Mouse (Mus musculus) lung, postnatal 10 days (tissue): Measurements from ENCODE around the gene Ccng1.

Experiments
- DNase-seq: peaks from one replicate; pipeline ENCODE4 v3.0.0; 2021

Gene Ccng1

DNA sequence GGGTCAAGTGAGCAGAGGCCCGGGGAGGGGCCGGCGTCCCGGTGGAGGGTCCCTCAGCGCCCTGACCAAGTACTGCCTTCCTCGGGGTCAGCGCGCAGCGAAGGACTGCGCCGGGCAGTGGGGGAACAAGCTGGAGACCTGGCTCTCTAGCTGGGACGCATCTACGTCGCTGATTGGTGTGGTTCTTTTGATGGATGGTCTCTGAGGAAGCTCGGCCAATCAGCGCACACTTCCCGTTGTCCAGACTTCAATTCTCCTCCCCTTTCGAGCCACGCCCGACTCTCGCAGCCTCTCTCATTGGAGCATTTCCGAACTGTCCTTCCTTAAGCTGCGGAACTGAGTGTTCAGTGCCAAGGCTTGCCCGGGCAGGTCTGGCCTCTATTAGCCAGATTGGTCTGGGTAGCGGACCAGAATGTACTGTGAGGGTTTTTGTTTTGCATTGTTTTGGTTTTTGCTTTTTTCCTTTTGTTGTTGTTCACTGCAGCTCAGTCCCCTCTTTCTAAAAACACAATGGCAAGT, at the start of gene Ccng1:
Gene Ccng1 (minus strand): TSS at position 203 of the 519 bp plus-strand sequence.
- DNase-seq: peak; percentile 97

DNA sequence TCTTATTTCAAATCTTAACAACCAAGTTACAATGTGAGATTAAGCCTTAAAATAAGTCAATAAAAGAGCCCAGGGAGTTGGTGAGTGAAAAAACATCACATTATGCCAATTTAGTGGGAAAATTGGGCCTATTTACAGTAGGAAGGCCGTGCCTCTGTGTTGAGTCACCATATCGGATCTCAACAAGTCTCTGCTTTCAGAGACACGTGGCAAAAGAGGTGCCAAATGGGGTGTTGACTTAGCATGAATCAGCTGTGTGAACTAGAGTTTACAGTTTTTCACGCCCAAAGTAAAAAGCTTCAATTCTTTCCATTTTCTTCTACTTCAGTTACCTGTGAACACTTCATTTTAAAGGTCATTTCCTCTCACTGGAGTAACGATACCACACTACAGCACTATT, 35.2 kb upstream of the Ccng1 start:
- DNase-seq: no peak

DNA sequence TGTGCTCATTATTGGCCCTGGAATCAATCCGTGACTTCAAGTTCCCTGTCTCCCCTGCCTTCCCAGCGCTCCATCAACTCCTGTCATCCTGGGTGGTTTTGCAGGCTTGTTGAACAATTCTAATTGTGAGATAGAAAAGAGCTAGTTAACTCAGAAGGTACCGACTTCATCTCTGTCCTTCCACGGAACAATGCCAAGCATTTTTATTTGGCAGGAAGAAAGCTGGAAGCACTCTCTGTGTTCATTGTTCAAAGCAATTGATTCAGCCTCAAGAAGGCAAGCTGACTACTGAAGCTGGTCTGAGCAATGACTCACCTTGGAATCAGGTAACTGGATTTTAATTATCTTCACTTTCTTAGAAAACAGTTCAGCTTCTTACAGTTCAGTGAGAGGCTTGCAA, 34.6 kb upstream of the Ccng1 start:
- DNase-seq: no peak

DNA sequence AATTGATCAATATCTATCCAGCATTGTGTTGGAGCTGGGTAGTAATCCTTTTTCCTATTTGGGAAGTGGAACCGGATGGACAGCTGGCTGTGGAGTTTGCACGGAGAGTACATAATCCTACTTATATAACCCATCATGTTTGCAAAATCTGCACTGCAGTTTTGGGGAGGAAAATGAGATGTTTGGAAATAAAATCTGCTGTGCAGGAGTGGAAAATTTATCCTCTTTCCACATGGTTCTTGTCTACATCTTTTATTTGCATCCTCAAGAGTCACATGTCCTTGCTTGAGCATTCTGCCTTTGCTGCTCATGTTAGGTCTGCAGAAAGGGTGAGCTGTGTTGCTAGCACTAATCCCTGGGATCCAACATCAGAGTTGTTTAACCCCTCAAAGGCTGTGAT, 31.8 kb upstream of the Ccng1 start:
- DNase-seq: no peak

DNA sequence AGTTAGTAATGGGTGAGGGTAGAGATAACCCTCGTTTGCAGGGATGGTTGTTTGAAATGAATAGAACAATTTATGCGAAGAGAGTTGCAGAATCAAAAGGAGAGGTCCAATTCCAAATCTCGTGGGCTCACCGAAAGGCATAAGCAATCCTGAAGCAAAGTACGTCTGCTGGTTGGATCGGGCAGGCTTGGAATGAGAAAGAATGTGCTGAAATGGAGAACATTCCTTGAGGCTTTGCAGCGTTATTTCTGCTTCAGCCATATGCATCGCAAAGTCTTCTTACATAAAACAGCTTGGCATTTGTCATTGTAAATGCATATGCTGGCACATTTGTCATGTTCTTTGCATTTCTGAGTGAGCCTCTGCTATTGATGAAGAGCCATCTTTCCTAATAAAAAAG, 29.2 kb upstream of the Ccng1 start:
- DNase-seq: no peak

DNA sequence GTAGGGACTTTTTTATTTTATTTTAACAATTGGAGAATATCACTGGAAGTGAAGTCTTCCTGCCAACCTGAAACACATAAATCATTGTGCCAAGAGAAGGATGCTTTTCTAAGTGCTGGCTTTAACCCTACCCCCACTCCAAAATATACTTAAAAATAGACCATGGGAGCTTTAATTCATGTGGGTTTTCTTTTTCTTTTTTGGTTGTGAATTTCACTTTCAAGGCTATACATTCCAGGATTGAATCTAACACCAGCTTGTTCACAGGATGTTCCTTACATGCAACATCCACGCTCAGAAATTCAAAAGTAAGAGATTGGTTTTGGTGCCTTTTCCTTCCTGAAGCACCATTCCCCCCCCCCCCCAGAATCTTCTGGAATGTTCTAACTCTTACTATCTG, 28.2 kb upstream of the Ccng1 start:
- no peak for DNase-seq

DNA sequence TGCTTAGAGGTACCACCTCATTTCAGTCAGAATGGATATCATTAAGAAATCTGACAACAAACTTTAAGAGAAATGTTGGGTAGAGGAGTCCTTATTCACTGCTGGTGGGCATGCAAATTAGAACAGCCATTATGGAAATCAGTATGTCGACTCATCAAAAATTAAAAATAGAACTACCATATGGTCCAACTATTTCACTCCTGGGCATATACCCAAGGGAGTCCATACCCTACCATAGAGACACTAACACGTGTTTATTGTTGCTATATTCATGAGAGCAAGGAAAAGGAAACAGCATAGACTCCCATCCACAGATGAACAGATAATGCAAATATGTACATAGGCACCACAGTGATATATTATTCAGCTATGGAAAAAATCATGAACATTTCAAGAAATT, 26.7 kb upstream of the Ccng1 start:
- no peak for DNase-seq

DNA sequence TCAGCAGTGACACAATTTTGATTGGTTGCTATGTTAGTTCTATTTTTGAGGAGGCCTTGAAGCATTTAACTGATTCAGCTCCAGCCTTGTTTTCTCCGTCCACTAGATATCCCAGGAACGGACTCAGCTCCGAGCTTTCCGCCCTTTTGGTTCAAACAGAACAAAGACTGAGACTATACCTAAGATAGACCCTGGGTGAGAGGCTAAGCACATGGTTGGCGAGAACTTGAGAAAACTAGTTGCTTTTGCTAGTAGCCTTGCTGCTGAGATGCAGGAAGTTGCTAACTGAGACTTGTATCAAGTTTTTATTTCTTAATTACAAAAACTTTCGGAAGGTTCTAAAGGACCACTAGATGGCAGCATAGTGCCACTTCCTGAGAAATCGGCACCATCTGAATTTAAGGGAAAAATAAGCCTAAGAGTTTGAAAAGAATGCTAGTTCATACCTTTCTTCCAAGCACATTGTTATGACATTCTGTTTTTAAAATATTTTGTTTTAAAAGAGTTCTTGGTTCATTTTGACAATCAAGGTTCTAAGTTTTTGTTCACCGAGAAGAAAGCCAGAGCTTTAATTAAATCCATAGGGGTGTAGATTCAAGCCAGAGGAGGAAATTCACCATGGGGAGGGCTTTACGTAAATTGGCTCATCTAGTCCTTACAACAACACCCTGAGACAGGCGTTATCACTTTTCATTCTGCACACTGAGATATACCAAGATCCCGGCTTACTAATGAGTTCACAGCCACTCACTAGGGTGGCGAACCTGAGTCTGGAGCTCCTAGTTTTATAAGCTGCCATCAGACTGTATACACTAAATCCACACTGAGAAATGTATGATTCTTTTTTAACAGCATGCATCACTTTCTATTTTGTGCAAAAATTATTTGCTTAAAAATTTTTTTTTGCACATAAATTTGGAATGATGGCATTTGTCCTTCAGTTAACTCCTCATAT, 20.5 kb upstream of the Ccng1 start:
- peak; percentile 16 for DNase-seq

DNA sequence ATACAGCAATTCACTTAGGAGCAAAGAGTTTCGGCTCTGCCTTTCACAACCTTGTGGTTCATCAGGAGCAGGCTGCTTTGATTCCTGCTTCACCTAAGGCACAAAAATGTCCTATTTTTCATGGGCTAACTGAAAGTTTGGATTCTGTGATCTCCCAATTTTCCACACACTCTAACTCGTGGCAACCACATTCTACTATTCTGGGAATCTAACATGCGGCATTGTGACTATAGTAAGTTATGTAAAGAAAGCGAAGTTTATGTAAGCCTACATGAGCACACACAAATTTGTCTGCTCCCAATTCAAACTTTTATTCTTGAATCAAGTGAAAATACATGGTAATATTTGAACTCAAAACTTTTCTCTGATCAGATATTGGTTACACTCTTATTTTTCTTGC, 9.6 kb upstream of the Ccng1 start:
- DNase-seq: no peak

DNA sequence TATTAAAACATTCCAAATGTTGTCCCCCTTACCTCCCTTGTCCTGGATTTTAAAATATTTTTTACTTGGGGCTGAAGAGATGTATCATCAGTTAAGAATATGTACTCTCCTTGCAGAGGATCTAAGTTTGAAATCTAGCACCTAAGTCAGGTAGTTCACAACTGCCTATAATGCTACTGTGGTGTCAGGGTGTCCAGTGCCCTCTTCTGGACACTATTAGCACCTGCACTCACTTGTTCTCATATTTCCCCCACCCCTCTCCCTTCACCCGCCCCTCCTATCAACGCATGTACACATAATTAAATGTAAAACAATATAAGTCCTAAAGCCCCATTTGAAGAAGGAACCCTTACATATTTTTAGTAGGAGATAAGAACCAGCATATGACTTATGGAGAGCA, 8.3 kb upstream of the Ccng1 start:
- DNase-seq: no peak

DNA sequence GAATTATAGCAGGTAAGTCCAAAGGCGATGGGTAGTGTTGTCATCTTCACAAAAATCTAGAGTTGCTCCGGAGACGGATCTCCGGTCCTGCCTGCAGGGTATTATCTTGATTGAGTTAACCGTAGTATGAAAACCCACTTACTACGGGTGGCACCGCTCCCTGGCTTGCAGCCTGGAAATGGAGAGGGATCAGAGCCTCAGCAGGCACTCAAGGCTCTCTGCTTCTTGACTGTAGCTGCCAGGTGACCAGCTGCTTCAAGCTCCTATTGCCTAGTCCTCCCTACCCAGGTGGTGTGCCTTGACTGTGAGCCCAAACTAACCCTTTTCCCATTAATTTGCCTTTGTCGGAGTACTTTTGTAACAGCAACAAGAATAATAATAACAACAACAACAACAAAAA, 4.8 kb upstream of the Ccng1 start:
- DNase-seq: no peak

DNA sequence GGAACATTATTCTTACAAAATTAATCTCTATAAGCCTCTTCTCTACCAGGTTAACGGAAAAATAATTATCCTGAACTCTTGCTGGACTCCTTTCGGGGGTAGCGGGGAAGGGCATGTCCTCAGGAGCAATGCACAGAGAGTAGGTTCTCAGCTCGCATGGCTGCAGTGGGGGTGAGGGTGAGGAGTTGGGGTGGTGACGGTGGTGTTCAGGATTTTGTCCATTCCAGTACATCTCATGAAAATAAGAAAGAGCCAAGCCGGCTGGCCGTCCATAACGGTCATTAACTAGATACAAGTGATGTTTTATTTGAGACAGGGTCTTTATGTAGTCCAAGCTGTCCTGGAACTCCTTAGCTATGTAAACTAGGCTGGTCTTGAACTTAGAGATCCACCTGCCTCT, 857 bp upstream of the Ccng1 start:
- DNase-seq: no peak

DNA sequence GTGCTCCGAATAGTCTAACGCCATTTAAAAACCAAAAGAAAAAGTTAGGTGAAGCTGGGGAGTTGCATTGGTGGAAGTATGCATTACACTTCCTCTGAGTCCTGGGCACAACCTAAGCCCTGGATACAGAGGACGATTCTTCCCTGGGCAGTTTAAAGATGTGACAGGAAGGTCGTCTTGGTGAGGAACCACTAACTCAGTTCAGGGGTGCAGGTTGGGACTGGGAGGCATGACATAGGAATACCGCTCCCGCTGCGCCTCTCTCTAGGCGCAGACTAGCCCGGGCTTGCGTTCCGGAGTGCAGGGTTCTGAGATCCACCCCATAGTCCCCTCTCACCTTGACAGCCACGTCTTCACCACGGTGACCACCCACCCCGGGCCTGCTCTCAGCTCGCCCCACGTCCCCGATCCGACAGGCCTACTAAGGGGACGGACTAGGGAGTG, 425 bp downstream of the Ccng1 start:
- no peak for DNase-seq

DNA sequence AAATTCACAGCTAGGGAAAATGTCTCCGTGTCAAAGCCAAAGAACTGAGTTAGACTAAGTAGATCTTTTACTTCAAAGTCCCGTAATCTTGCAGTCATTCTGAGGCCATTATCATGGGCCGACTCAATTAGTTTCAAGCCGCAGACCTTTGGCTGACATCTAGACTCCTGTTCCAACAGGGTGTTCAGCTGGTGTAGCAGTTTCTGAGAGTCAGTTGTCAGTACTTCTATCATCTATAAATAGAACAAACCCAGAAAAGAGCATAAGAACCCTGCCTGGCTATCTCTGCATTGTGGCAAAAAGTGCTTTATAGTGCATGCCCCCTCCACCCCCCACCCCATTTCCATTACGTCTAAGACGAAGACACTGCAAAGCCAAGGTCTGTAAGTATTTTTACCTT, 1.3 kb downstream of the Ccng1 start:
- no peak for DNase-seq

DNA sequence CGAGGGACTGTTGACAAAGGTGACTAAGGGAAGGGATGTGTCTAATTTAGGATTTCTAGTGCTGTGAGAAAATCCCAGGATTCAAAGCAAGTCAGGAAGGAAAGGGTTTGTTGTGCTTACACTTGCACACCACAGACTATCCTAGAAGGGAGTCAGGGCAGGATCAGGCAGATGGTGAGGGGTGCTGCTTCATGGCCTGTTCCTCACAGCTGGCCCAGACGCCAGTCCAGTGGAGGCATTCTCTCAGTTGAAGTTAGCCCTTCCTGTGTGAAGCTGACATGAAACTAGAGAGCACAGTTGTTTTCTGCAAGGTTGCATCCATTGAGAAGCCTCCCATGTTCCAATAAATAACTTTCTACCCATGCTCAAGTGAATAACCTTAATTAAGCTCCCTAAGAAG, 7.4 kb downstream of the Ccng1 start:
- no peak for DNase-seq

DNA sequence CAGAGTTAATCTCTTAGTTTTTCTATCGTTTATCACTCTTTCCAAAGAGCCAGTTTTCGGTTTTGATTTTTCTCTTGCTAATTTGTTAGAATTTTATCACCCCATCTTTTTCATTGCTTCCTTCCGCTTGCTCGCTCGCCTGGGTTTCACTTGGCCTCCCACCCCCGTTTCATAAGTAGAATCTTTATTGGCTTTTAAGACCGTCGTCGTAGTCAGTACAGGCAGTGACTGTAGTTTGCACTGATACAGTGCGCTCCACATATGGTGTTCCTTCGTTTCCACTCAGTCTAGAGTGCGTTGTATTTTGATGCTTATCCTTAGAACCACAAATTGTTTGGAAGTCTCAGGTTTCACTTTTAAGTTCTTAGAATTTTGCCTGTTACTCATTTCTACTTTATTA, 8.8 kb downstream of the Ccng1 start:
- no peak for DNase-seq

DNA sequence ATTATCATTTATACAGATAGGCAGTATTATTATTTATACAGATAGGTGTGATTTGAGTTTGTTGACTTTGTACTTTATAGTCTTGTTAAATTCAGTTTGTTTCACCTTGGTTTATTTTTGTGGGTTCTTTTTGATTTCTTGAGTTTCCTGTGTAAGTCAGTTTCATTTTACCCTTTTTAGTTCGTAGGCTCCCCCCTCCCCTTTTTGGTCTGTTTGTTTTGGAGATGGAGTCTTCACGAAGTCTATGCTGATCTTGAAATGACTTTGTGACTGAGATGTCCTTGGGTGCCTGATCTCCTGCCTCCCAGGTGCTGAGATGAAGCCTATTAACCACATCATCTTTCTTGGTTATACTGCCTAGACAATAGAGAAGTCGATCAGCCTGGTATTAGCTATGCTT, 10.8 kb downstream of the Ccng1 start:
- DNase-seq: no peak

DNA sequence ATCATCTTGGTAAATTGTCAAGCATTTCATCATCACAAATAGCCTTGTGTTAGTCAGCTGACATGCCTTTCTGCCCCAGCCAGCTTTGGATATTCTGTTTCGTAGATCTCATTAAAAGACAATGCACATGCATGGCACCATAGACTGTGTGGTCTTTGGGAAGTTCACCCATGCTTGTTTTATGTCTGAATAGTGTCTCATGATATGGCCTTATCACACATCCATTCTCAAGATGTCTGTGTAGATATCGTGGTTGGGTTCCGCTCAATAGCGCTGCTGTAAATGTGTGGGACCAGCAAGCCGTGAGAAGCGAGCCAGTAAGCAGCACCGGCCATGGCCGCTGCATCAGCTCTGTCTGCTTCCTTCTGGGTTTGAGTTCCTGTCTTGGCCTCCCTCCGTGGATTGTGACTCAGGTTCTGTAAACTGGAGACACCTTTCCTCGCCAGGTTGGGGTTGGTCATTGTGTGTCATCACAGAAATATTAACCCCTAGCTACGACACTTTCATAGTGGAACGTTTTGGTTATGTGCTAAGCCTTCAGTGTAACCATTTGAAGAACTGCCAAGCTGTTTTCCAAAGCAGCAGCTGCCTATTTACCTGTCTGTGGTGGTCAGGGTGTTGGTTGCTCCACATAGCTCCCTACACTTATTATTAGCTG, 13.4 kb downstream of the Ccng1 start:
- DNase-seq: no peak

DNA sequence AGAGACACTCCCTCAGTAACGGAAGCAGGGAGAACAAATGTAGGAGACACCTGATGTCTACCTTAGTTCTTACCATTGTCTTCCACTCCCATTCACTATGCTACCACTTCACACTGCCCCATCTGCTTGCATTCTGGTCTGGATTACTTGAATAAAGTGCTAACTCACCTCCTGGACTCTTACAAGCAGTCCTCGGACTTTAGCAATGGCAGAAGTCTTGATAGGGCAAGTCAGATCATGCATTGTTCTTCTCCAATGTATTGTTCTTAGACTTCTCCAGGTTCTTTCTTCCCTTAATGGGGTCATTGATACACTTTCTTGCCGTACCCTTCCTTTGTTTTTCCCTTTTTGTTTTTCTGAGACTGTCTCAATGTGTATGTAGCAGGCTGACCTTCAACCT, 17.7 kb downstream of the Ccng1 start:
- DNase-seq: no peak

DNA sequence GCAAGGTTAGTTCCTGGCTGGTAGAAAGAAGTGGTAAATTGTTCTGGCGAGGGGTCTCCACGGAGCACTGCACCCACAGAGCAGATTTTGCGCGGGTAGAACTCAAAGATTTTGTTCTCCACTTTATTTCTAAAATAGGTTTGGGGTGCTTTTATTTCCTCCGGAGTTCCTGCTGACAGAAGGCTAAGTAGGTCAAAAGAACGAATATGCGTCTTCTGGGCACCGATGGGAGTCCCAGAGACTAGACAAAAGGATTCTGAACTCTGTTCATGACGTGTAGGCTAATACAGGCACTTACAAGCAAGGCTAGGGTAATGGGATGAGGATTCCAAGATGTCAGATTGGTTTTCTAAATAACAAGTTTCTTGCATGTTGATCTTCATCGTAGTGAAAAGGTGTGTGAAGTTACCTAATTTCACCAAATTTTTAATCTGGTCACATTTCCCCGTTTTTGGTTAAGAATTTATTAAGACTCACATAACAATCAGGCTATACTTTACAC, 20.8 kb downstream of the Ccng1 start:
- DNase-seq: no peak

DNA sequence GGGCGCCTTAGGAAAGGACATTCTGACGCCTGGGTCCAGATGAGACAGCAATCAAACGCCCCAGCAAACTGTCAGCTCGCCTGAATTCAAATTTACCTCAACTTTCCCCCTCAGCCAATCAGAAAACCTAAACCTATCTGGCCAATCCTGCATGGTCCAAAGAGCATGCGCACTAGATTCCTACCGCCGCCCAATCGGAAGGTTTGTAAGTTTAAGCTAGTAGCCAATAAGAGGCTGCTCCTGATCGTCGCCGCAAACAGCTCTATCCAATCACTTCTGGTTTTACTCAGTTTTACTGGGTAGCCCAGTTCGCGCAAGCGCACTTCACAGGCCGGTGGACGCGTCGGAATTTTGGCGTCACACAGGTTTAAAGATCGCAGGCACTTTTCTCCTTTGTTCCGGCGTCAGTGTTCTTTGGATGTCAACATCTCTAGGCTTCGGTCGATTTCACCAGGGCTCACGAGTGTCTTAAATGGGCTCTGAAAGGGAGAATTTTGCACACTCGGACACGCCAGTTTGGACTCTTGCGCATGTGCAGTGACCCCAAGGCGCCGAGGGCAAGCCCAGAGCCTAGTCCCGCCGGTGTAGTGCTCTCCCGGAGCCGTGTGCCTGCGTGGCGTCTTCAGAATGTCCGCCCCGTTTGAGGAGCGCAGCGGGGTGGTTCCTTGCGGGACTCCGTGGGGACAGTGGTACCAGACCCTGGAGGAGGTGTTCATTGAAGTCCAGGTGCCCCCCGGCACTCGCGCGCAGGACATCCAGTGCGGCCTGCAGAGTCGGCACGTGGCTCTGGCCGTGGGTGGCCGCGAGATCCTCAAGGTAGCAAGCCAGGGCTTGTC, 21.6 kb downstream of the Ccng1 start, which contains the start of the genes Hmmr and Nudcd2:
Gene Hmmr (minus strand): TSS at position 84 of the 836 bp plus-strand sequence.
Gene Nudcd2 (plus strand): TSS at position 329 of the 836 bp plus-strand sequence.
- peak; percentile 96 for DNase-seq

DNA sequence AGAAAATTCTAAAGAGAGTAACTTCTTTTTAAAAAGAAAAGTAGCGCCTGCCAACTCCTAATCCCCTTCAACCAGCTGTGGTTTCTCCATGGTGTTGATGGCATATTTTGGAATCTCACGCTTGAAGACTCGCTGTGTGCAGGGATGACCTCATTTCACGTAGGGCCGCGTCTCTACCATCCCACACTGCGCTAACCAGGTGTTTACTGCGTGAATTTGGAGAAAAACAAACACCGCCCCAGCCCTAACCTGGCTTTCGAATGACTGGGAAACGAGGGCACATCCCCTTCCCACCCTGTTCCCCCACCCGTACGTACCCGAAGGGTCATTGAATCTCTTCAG, 22.1 kb downstream of the Ccng1 start:
- no peak for DNase-seq

DNA sequence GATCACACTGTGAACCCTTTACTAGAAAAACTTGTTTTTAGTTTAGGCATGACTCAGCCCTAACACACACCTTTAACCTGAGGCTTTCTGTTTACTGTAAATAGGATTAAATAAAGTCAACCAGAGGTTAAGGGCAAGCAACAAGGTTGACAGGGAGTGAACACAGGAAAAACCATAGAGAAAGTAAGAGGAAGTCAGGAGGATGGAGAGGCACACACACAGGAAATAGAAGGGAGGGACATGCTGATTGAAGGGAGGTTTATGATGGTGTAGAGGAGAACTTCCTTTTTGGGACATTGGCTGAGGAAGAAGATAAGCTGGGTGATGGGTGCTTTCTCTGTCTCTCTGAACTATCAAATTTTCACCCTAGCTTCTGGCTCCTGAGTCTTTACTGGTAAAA, 36.8 kb downstream of the Ccng1 start:
- DNase-seq: no peak
